Mouse (Mus musculus) cerebellum, postnatal 25 days (tissue): ENCODE results near the gene Dus2.

Experiments
- DNase-seq, 2 experiments: peaks; one replicate each; pipeline ENCODE4 v3.0.0; 2021; ENCODE audit warnings: mixed read lengths in 2 of 2

Dus2 gene

GRCm38 (mm10) chr8:106102321-106102720 lies 111.2 kb downstream of the Dus2 start:
- DNase-seq, result no peak
